Mouse (Mus musculus): ENCODE data around the gene Olfr308.

DNA sequence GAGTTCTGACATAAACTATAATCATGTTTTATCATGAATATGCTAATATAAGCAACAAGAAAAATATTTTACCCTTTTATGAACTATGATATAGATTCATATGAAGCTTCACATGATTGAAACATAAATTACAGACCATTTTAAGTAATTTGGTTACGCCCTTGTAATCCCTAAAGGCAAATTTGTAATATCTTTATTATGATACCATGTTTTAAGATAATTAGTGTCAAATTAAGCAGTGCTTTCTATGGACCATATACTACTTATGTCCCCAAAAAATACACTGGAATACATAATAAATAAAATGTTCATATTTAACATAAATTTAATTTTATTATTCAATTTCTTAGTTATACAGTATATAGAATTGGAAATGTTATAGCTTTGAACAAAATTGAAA, 41.4 kb upstream of the Olfr308 start, which contains the start of gene Olfr305:
- no peak for TF ChIP-seq MYOG (IDR thresholded peaks at IDR 0.05; ENCODE audit: control insufficient read depth in 1 of 3, insufficient read depth in 1 of 3, insufficient read length in 2 of 3, low read depth in 2 of 3)
- no peak for TF ChIP-seq POLR2A (IDR thresholded peaks at IDR 0.05; ENCODE audit: insufficient read length, low read depth)
- TF ChIP-seq USF1 (IDR thresholded peaks at IDR 0.05; ENCODE audit: low read depth) = no peak
- no peak for TF ChIP-seq MAX (IDR thresholded peaks at IDR 0.05; ENCODE audit: low read depth)
- no peak for TF ChIP-seq TCF12 (IDR thresholded peaks at IDR 0.05; ENCODE audit: insufficient read depth, poor library complexity, severe bottlenecking)

All from myocyte (in vitro differentiated cells).